Mouse (Mus musculus) monocyte, adult 5-6 weeks (primary cell): ENCODE measurements around the gene Serpinb9d. TPM values are rescaled to one million over a fixed set of nuclear protein-coding genes. Genes with fewer than 3 reads are reported as not detected.
"Not testable (repeated sequence)": the region's sequence is repeated elsewhere in the genome, so short reads cannot be mapped to it uniquely, and the experiment has no call there.

ENCODE experiments used
- ATAC-seq: fragments of 153-309, 156-312 bp; replicated peaks from 2 replicates; pipeline ENCODE4 v1.8.0; 2017; ENCODE audit warnings: mild to moderate bottlenecking; ENCODE audit not compliant: low TSS enrichment, insufficient number of reproducible peaks, severe bottlenecking, poor library complexity, low FRiP score
- total RNA-seq: library from RNA; stranded (forward); fragments of 200-1000, 200-491, 200-594 nt; gene quantifications from 3 replicates; pipeline ENCODE4 v1.2.3, GENCODE M21; 2017

Gene Serpinb9d
- total RNA-seq: not detected in 3 replicates

DNA sequence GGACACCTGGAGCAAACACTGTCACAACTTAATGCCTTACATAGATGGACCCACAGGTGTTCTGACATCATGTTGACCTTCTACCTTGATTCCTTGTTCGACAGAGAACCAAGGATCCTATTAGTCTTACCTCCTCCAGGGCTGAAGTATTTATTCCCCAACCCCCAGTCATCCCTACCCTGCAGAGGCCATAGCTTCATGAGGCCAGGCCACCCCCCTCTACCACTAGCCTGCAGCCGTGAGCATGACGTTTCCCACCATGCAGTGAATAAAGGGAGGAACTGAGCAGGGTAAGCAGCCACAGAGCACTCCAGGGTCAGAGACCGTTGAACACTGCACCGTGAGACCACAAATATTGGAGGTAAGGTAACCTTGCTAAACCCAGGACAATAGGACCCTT is at the start of gene Serpinb9d:
TSS of gene Serpinb9d (plus strand) at position 301 of the 400 bp plus-strand sequence.
- no peak for ATAC-seq

DNA sequence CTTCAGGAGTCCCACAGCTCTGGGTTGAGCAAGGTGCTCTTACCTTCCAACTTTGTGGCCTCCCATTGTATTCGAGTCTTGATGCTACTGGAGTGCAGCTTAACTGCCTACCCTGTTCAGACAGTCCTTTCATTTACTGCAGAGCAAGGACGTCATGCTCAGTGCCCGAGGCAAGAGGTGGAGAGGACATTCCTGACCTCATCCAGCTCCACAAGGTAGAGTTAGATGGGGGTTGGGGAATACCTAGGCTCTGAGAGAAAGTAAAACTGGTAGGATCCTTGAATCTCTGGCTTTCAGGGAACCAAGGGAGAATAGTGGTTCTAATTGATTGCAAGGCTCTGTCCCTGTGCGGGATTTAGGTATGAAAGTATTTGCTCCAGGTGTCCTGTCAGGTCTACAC is 33.1 kb upstream of the Serpinb9d start, which contains the start of gene Serpinb9c:
TSS of gene Serpinb9c (minus strand) at position 101 of the 400 bp plus-strand sequence.
- ATAC-seq: no peak

- not testable (repeated sequence) for ATAC-seq
Observed at GRCm38 (mm10) chr13:33190486-33190885, 2.3 kb upstream of the Serpinb9d start.

DNA sequence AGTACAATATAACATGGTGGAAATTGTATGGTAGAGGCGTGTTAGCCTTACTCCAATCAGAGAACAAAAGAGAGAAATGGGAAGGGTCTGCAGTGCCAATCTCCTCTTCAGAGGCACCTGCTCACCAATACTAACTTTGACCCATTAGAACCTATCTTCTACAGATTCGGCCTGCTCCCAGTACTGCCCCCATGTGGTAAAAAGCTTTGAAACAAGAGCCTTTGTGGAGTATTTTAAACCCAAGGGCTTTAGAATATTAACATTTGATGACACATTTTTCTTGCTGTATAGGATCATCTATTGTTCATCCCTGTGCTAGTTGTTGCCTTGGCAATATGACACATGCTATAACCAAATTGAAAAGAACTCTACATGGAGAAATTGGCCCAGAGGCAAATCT is 7.0 kb downstream of the Serpinb9d start:
- ATAC-seq: no peak

DNA sequence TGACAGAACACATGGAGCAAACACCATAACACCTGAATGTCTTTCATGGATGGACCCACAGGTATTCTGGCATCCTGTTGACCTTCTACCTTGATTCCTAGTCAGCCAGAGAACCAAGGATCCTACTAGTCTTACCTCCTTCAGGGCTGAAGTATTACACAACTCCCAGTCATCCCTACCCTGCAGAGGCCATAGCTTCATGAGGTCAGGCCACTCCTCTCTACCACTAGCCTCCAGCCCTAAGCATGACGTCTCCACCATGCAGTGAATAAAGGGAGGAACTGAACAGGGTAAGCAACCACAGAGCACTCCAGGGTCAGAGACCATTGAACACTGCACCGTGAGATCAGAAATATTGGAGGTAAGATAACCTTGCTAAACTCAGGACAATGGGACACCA is 56.6 kb downstream of the Serpinb9d start, which contains the start of gene Serpinb9e:
TSS of gene Serpinb9e (plus strand) at position 301 of the 400 bp plus-strand sequence.
- not testable (repeated sequence) for ATAC-seq

Other genes starting within 250 kb of the Serpinb9d start
- gene Serpinb6b, start 227.8 kb upstream of the Serpinb9d start, total RNA-seq: 148 to 312 TPM (median 231 TPM) in 3 replicates
- 145 to 315 TPM (median 203 TPM) in 3 replicates for gene Serpinb9, start 189.7 kb upstream of the Serpinb9d start, total RNA-seq
- gene Serpinb9b, start 165.5 kb upstream of the Serpinb9d start, total RNA-seq: 34.6 to 61.0 TPM (median 35.2 TPM) in 3 replicates
- 0.19 to 2.9 TPM in 2 of 3 replicates, not detected in the other for gene Serpinb1b, start 114.4 kb upstream of the Serpinb9d start, total RNA-seq
- gene Serpinb9c, start 33.2 kb upstream of the Serpinb9d start, total RNA-seq: not detected in 3 replicates
- gene Serpinb9e, start 56.7 kb downstream of the Serpinb9d start, total RNA-seq: not detected in 3 replicates
- gene Serpinb9f, start 131.1 kb downstream of the Serpinb9d start, total RNA-seq: not detected in 3 replicates
- not detected in 3 replicates for gene Gm11397, start 202.8 kb downstream of the Serpinb9d start, total RNA-seq